Mouse (Mus musculus) brown adipose tissue, adult 24 weeks (tissue): ENCODE results near the gene Uimc1. TPM values are rescaled to one million over a fixed set of nuclear protein-coding genes. Genes with fewer than 3 reads are reported as not detected.

Experiments
- H3K27ac ChIP-seq: fragments of 200-500 bp; replicated peaks from 2 replicates; pipeline ENCODE4 v1.5.1; 2012; ENCODE audit warnings: low read depth, mild to moderate bottlenecking, low read length
- H3K4me1 ChIP-seq: fragments of 200-500 bp; 2 replicates; pipeline ENCODE4 v1.6.1; 2012; ENCODE audit warnings: low read length, mixed read lengths; ENCODE audit not compliant: control insufficient read depth, insufficient read depth, insufficient read length
- H3K4me3 ChIP-seq: fragments of 200-500 bp; 2 replicates; pipeline ENCODE4 v1.5.1; 2012; ENCODE audit warnings: low read depth, mild to moderate bottlenecking, low read length, moderate library complexity; ENCODE audit not compliant: insufficient read depth
- polyA plus RNA-seq: library from polyadenylated mRNA; stranded (reverse); fragments of >200 nt; gene quantifications from 2 replicates; pipeline ENCODE4 v1.2.4, GENCODE M21; 2012; ENCODE audit not compliant: missing spikeins, insufficient read depth, insufficient read length

Uimc1 gene
- polyA plus RNA-seq, 1 experiment = 16.8 TPM

- Histone ChIP-seq H3K27ac (no peak overlapping the region), H3K4me3 (no peak overlapping the region), H3K4me1 (no peaks in the 10 kb centered on the region; the same call in 1 of the 2 replicates)
These were observed 107.9 kb downstream of the Uimc1 start for GRCm38 (mm10) chr13:54992215-54992614.

DNA sequence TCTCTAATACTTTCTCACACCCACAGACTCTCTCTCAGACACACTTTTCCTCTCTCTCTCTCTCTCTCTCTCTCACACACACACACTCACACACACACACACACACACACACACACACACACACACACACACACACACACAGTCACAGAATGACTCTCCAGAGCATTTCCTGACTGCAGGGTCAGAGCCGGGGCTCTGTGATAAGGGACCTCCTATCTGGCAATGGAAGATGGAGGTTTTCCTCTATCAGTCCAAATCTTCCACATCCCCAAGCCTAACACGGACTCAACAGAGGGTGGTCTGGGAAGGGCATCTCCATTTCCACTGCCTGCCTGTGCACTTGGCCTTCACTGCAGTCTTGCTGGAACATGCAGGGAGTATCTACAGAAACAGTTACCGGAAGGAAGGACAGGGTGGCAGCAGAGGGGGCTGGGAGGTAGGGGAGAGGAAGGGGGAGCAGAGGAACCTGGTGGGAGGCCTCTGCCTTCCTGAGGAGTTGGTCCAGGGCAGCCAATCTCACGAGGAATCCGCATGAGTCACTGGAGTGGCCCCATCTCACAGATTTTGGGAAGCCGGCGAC lies 111.8 kb downstream of the Uimc1 start:
- H3K4me1 ChIP-seq = peaks cover 5% of the 10 kb centered on the region; the same call in 1 of the 2 replicates

DNA sequence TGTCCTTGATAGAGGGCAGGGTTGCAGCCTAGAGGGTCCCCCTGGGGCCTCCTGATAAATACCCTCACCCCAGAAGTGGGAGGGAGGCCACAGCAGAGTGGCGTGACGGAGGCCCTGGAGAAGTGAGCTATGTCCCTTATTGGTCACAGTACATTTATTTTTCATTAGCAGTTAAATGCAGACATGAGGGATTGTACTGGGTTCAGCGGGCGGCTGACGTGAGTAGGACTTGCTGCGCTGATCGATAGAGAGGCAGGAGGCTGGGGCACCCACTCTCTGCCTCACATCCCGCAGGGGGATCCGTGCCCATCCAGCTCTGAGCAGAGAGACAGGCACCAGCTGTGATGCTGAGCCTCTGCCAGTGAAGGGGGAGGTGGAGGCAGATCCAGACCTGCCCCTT lies 112.7 kb downstream of the Uimc1 start:
- no peak overlapping the region for H3K27ac ChIP-seq
- no peak overlapping the region for H3K4me3 ChIP-seq
- peaks cover 10% of the 10 kb centered on the region; the same call in 1 of the 2 replicates for H3K4me1 ChIP-seq

More for the DNA sequence above, 111.8 kb downstream of the Uimc1 start:
- no peak overlapping the region for H3K4me3 ChIP-seq
- no peak overlapping the region for H3K27ac ChIP-seq

DNA sequence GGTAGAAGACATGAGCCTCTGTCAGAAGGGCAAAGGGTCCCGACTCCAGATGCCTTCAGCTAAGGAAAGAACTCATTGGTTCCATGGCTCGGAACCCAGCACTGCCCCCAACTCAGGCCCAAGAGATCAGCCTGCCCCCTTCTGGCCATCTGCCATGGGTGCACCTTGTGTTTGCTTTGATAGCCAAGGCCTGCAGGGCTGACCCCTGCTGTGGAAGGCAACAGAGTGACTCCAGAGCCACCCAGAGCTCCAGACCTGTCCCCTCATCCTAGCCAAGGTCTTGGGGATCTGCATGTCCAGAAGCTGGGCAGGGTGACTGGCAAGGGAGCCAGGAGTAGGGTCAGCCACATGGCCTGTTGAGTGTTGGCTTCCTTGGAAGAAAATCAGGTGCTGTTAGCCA lies 116.5 kb downstream of the Uimc1 start:
- H3K4me1 ChIP-seq = peaks cover 15% of the 10 kb centered on the region; the same call in 1 of the 2 replicates
- no peak overlapping the region for H3K27ac ChIP-seq
- H3K4me3 ChIP-seq = no peak overlapping the region

DNA sequence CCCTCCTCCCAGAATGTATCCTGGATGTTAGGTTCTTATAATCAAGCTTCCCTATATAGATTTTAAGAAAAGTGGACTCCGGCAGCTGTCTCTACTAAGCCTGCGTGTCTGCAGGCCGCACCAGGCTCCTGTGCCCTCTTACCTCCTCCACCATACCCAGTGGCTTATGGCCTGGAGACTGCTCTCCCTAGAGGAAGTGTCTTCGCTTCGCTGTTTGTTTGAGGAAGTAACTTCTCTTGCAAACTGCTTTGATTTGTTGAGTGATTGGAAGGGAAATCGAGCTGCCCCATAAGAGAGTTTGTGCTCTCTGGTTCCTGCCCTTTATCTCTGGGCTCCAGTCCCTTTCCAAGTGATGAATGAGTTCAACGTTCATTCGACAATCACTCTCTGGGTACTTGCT lies 117.1 kb downstream of the Uimc1 start:
- Histone ChIP-seq H3K4me3 (no peak overlapping the region), H3K27ac (no peak overlapping the region), H3K4me1 (peaks cover 15% of the 10 kb centered on the region; the same call in 1 of the 2 replicates)

DNA sequence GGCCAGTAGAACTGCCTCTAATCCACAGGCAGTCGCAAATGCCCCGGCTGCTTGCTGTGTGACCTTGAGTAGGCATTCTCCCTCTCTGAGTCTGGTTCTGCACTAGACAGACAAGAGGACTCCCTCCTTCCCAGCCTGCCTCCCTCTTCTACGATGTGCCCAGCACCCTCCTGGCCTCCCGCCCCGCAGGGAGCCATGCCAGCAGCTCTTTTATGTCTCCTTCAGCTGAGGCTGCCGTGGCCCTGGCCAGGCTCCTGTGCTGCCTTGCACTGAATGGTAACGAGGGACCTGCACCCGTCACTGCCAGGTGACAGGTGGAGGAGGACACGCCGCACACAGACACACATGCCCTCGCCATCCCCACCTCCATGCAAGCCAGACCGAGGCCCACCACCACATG lies 119.1 kb downstream of the Uimc1 start:
- Histone ChIP-seq H3K27ac (no peak overlapping the region), H3K4me1 (peaks cover 15% of the 10 kb centered on the region; the same call in 1 of the 2 replicates), H3K4me3 (no peak overlapping the region)

DNA sequence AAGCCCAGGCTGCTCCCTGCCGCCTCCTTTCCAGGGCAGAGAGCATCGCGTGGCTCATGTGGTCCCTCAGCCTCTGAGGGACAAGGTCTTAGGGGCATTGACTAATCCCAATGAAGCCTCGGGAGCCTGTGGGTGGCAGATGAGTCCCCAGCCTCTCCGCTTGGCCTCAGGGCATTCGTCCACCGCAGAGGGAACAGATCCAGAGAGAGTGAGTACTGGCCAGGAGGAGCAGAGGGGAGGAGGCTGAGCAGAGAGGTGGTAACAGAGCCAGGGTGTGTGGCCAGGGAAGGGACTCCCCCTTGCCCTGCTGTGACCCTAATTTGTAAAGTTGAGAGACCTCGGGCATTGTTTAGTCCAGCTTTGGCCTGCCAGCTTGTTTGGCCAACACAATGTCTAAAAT lies 121.3 kb downstream of the Uimc1 start:
- no peak overlapping the region for H3K4me3 ChIP-seq
- no peak overlapping the region for H3K27ac ChIP-seq
- H3K4me1 ChIP-seq = peaks cover 15% of the 10 kb centered on the region; the same call in 1 of the 2 replicates

Other genes starting within 250 kb of the Uimc1 start
- 3.1 and 3.6 TPM in 2 replicates for gene Unc5a, start 150.9 kb downstream of the Uimc1 start, polyA plus RNA-seq
- gene Hk3, start 78.9 kb downstream of the Uimc1 start, polyA plus RNA-seq = 0.59 and 1.4 TPM in 2 replicates
- gene Zfp346, start 5.0 kb upstream of the Uimc1 start, polyA plus RNA-seq = 3.0 and 4.4 TPM in 2 replicates
- gene Gm17617, start 33.2 kb upstream of the Uimc1 start, polyA plus RNA-seq = not detected in 2 replicates
- not detected in 2 replicates for gene Fgfr4, start 52.3 kb upstream of the Uimc1 start, polyA plus RNA-seq
- 24.0 and 34.1 TPM in 2 replicates for gene Nsd1, start 109.5 kb upstream of the Uimc1 start, polyA plus RNA-seq
- gene Prelid1, start 220.2 kb upstream of the Uimc1 start, polyA plus RNA-seq = 116 and 125 TPM in 2 replicates
- gene Rab24, start 221.6 kb upstream of the Uimc1 start, polyA plus RNA-seq = 40.0 and 56.9 TPM in 2 replicates
- not detected in 2 replicates for gene Mxd3, start 229.5 kb upstream of the Uimc1 start, polyA plus RNA-seq